Mouse (Mus musculus) cortical plate, adult 2 months (tissue): ENCODE data around the gene Gm11111. TPM values are rescaled to one million over a fixed set of nuclear protein-coding genes. Genes with fewer than 3 reads are reported as not detected.

Experiments used
- H3K27ac ChIP-seq: fragments of 200-500 bp; 2 replicates; pipeline ENCODE4 v1.5.1; 2012; ENCODE audit warnings: low read length, control low read depth, inconsistent platforms; ENCODE audit not compliant: insufficient read depth
- H3K4me1 ChIP-seq: fragments of 200-500 bp; 2 replicates; pipeline ENCODE4 v1.6.1; 2011; ENCODE audit warnings: low read length; ENCODE audit not compliant: control insufficient read depth, insufficient read depth
- H3K4me3 ChIP-seq: fragments of 200-500 bp; 2 replicates; pipeline ENCODE4 v1.5.1; 2011; ENCODE audit warnings: mild to moderate bottlenecking, low read length, control low read depth; ENCODE audit not compliant: insufficient read depth
- CTCF ChIP-seq: fragments of 200-500 bp; IDR thresholded peaks from 2 replicates; pipeline ENCODE4 v1.5.1; 2011; ENCODE audit warnings: mild to moderate bottlenecking, control low read depth, low read length; ENCODE audit not compliant: insufficient read depth; ENCODE audit errors: extremely low read depth
- POLR2A ChIP-seq: fragments of 200-500 bp; IDR thresholded peaks from 2 replicates; pipeline ENCODE4 v1.6.1; 2011; ENCODE audit warnings: mild to moderate bottlenecking, low read length, control low read depth; ENCODE audit not compliant: insufficient read depth; ENCODE audit errors: extremely low read depth
- polyA plus RNA-seq: library from polyadenylated mRNA; depleted of rRNA; stranded (reverse); fragments of >200 nt; gene quantifications from 2 replicates; pipeline ENCODE4 v1.2.3, GENCODE M21; 2012; rRNA removed

The Gm11111 gene
- polyA plus RNA-seq: not detected in 2 replicates

DNA sequence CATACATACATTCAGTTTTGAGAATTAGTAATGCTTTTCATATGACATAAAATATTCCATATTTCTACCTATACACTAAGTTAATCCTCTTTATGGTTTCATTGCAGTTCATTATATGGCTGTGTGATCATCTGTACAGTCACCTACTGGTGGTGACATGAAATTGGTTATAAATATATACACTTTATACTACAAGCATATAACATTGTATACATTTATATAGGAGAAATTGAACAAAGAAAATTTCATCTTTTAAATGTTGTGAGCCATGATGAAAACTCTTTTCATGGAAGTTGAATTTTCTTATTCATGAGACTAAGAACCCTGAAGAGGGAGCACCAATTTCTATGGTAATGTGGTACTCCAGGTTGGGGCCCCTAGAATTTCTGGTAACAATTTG lies at the start of gene Gm11111:
Gene Gm11111 (plus strand): TSS at position 301 of the 400 bp plus-strand sequence.
- TF ChIP-seq CTCF (no peak), POLR2A (no peak)
- H3K4me3 ChIP-seq: no peak within 1 kb of the TSS
- no peaks in the 10 kb centered on the region for H3K4me1 ChIP-seq
- H3K27ac ChIP-seq: no peak within 1 kb of the TSS

DNA sequence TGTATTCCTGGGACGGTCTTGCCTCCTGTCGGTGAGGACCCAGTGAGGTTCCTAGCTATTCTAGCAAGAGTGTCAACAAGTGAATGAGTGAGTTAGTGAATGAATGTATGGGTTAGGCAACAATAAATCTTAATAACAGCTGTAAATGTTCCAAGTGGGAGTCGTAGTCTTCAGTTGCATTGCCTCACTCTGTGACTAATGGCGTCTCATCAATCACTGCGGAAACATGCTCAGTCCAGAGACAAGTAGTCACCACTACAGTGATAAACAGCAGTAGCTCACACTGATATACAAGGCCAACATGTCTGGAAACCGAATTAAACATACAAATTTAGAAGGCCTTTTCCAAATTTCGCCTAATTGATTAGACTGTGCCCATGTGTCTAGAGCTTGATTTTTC lies 36.3 kb upstream of the Gm11111 start:
- no peaks in the 10 kb centered on the region for H3K4me1 ChIP-seq
- H3K4me3 ChIP-seq: no peak overlapping the region
- H3K27ac ChIP-seq: no peak overlapping the region
- TF ChIP-seq POLR2A: no peak
- no peak for TF ChIP-seq CTCF

DNA sequence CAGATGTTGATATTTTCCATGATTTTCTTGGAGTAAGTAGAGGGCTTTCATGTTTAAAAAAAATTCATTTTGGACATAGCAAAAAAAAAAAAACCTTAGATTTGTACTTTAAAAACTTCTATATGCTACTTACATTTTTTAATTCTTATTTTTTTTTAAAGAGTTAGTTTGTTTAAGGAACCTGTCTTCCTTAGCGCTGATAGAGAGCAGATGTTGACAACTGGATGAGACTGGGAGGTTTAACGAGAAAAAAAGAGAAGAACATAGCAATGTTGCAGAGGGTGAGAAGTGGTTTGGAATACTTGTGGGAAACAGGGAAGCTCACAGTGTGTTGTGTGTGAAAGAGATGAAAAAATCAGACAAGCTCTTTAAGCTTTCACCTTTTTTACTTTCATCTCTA lies 32.4 kb upstream of the Gm11111 start:
- Histone ChIP-seq H3K4me3 (no peak overlapping the region), H3K4me1 (no peaks in the 10 kb centered on the region), H3K27ac (no peak overlapping the region)
- TF ChIP-seq POLR2A (no peak), CTCF (no peak)

DNA sequence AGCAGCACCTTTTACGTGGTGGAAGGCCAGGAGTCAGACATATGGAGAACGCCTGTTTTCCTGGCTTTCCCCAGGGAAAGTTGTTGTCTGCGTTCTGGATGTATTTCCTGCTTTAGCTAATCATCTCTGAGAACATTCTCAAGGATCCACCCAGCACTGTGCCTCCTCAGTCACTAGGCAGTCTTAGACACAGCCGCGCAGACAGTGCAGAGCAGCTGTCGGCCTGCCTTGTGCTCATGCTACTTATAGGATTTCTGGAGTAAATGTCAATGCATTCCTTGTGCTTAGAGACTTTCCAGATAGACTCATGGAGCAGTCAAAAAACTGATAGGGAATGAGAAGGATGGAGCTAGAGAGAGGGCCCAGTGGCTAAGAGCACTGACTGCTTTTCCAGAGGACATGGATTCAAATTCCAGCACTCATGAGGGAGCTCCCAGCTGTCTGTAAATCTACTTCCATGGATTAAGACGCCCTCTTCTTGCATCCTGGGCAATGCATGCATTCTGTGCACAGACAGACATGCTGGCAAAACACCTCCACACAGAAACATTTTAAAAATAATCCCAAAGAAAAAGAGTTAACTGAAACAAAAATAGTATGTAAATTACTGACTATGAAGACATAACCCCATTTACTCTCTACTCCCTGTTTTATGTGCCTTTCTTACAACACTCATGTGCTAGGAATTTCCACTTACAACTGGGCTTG lies 30.1 kb upstream of the Gm11111 start:
- H3K4me3 ChIP-seq: no peak overlapping the region
- TF ChIP-seq POLR2A (no peak), CTCF (no peak)
- peak overlapping the region; percentile 19; the same call in 1 of the 2 replicates for H3K27ac ChIP-seq
- H3K4me1 ChIP-seq: no peaks in the 10 kb centered on the region

DNA sequence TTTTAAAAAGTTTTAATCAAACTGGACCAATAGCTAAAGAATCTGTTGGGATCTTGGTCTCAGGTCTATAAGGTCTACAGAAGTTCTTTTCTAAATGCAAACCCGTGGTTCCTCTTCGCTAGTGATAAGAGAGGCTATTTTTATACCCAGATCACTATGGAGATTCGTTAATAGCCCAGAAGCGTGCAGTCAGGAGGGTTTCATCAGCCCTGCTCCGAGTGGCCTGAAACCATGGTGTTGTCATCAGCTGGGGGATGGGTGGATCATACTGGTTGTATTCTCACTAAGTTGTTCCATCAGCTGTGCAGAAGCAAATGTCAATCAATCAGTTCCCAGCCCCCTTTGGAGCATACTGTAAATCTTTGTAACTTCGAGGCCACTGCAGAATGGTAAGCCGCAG lies 29.4 kb upstream of the Gm11111 start:
- TF ChIP-seq POLR2A: no peak
- no peak for TF ChIP-seq CTCF
- Histone ChIP-seq H3K27ac (no peak overlapping the region), H3K4me1 (no peaks in the 10 kb centered on the region), H3K4me3 (no peak overlapping the region)

DNA sequence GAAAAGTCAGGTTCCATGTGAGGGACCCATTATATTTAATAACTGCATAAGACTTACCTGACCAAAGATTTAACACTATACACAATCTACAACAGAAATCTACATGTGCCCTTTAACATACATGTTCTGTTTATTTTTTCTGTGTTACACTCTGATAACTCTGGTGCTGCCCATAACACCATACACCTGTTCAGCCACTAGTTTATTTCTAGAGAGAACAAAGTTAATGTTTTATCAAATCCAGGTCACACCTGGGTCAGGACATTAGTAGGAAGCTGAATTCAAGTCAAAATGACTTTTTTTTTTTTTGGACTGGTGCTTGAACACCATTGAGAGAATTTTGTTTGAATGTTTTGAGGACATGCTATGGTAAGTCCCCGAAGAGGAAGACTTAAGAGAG lies 28.7 kb upstream of the Gm11111 start:
- TF ChIP-seq CTCF: no peak
- TF ChIP-seq POLR2A: no peak
- Histone ChIP-seq H3K4me3 (no peak overlapping the region), H3K4me1 (no peaks in the 10 kb centered on the region), H3K27ac (no peak overlapping the region)

DNA sequence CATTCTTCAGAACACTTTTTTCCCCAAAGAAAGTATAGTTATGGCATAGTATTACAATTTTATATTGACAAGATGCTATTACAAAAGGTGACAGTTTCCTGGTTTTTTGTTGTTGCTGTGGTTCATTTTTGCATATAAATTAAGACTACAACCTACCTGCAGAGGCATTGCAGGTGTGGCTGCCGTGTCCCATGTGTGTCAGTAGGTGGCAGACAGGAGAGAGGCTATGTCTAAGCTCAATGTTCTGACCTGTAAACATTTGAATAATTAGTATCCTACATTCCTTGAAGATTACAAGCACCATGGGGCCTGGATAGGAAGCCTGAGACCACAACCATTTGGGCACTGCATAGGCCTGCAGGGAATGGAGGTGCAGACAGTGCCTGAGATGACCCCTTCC lies 11.2 kb upstream of the Gm11111 start:
- Histone ChIP-seq H3K4me3 (no peak overlapping the region), H3K27ac (no peak overlapping the region), H3K4me1 (no peaks in the 10 kb centered on the region)
- no peak for TF ChIP-seq POLR2A

DNA sequence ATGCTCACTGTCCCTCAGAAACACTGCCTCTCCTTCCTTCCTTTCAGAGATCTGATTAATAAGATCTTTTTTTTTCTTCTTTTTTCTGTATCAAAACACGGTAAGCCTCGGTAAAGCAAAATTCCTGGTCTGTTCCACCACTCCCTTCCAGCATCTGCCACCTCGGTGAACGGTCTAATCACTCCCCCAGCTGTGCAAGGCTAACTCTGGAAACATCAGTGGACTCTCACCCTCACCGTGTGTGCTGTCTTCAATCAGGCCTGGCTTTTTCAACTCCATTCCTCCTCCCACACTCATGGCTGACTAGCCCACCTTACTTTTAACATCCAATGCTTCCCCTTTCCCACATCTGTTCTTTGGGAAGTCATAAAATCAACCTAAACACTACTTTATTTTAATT lies 2.2 kb upstream of the Gm11111 start:
- no peak overlapping the region for H3K27ac ChIP-seq
- no peaks in the 10 kb centered on the region for H3K4me1 ChIP-seq
- H3K4me3 ChIP-seq: no peak overlapping the region
- TF ChIP-seq POLR2A (no peak), CTCF (no peak)

DNA sequence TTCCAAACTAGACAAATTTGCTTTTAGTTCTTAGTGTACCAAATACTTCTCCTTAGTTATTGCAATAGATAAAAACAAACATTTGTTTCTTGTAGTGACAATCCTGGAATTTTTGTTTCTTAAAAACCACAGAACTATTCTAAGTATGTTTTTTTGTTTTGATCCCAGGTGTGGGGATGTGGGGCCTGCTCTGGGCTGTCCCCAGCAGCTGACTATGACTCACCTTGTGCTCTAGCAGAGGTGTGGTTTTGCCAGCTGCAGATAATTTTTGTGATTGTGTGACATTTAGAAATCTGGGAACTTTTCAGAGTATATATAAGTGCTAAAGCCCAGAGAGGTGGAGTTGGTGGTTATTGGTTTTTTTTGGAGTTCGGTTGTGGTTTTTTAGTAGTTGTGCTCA lies 1.6 kb upstream of the Gm11111 start:
- Histone ChIP-seq H3K4me1 (no peaks in the 10 kb centered on the region), H3K27ac (no peak overlapping the region), H3K4me3 (no peak overlapping the region)
- TF ChIP-seq POLR2A (no peak), CTCF (no peak)

DNA sequence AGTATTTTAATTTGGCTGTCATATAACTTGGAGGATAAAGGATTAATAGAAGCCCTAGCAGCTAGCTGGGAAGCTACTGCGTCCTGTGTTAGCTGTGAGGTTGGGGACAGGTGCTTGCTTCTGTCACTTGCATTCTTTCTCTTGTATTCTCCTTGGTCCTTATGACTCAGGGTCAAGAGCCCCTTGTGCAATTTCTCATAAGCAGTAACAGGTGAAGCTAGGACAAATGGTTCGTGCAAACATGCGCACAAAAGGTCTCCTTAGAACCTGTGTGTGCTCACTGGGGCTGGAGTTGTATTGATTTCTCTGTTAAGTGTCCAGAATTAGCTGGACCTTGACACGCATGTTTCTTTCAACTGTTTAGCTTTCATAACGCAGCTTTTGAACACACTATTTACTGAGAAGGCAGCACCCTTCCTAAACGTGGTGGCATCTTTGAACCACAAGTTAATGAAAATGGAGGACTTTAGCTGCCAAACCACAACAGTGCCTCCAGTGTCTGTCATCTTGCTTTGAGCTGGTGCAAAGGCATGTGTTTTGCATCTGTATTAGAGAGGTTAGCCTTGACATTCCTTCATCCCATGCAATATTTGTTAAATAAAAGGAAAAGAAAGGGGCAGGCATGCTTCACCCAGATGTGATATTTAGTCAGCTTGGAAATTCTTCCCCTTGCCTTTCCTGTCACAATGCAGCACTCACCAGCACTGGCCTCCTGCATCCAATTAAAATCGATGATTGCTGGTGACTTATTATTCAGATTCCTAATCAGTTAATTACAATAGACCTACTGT lies 511 bp downstream of the Gm11111 start:
- no peak for TF ChIP-seq POLR2A
- no peak for TF ChIP-seq CTCF
- no peak overlapping the region for H3K27ac ChIP-seq
- no peak overlapping the region for H3K4me3 ChIP-seq
- H3K4me1 ChIP-seq: no peaks in the 10 kb centered on the region
